Mouse (Mus musculus) left cerebral cortex, adult 9 months (tissue): ENCODE results near the gene Gm20662.

Experiments
- DNase-seq, 2 experiments: peaks; one replicate each; pipeline ENCODE4 v3.0.0; 2022; ENCODE audit warnings: low spot score in 2 of 2

The Gm20662 gene

GRCm38 (mm10) chr9:108053665-108054225 is 57.6 kb downstream of the Gm20662 start:
- no peak for DNase-seq

GRCm38 (mm10) chr9:108054331-108055040 is 58.3 kb downstream of the Gm20662 start:
- no peak for DNase-seq

- DNase-seq: no peak
Measured at GRCm38 (mm10) chr9:108055061-108055460, 58.9 kb downstream of the Gm20662 start.

DNA sequence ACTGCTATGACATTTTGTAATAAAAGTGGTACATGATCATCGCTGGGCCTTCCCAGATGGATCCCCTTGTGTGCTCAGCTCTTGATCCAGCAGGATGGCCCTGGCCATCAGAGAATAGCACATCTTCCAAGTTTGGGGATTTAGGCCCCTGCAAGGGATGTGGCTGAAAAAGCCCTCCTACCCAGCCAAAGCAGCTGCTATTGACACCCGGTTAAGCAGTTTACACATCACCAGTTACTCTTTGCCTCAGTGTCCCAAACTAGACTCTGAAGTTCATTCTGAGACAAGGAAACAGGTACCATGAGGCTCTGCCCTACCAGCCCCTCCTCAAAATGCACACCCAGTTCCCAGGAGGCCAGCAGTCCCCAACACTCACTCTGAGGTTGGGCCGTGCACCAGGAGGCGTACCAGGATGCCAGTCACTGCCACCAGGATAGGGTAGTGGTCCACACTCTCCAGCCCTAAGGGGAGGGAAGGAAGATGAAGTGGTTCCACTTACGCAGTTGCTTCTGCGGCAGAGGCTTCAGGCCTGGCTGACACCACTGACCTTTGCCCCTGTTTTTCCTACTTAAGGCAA is 59.6 kb downstream of the Gm20662 start:
- DNase-seq: no peak

- DNase-seq: no peak
Measured at GRCm38 (mm10) chr9:108056361-108057261, 60.5 kb downstream of the Gm20662 start.

DNA sequence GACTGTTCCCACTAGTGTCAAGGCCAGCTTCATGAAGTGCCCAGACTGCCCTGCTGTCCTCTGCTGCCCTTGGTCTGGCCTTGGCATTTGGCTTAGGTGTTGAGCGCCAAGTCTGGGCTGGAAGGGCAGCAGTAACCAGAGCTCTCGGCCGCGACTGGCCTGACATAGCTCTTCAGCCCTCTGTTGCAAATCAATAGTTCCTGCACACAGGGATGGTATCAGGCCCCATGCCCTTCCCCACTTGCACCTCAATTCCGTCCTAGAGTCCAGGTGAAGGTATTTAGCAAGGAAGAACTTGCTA is 61.1 kb downstream of the Gm20662 start:
- DNase-seq: no peak

DNA sequence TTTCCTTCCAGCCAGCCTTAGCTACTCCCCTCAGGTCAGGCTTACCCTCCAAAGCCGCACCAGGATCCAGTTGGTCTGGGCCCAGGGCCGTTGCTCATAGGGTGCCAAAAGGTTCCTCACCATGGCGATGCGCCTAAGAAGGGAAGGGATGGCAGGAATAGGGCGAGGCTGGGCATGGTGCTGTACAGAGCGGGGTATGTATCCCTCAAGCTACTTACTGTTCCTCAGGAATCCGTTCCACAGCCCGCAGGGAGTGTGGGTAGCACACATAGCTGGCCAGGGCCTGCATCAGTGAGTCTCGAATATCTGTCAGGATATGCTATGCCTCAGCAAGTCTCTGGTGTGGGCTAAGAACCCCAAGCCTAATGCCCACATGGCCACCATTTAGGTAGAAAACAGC is 62.1 kb downstream of the Gm20662 start:
- no peak for DNase-seq

GRCm38 (mm10) chr9:108062142-108062541 is 66.0 kb downstream of the Gm20662 start:
- no peak for DNase-seq

DNA sequence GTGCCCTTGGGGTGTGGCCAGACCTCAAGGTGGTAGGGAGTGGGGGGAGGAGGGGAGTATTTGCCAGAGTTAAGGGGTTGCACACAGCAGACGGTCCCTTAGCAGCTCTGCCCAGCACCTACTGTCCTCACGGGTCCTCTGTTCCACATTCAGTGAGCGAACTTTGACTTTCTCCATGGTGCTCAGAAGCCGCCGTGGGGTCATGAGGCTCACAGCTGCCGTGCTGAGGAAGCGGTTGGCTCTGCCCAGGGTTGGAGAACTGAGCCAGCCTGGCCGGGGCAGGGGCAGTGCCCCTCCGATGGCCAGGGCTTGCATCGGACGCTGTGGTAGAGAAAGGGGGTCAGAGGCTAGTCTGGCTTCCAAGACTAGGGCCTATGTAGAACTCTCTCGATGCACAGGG is 67.2 kb downstream of the Gm20662 start:
- no peak for DNase-seq

- DNase-seq: peak in 1 of 2 experiments; percentile 65
Measured at GRCm38 (mm10) chr9:108065491-108066011, 69.4 kb downstream of the Gm20662 start.

DNA sequence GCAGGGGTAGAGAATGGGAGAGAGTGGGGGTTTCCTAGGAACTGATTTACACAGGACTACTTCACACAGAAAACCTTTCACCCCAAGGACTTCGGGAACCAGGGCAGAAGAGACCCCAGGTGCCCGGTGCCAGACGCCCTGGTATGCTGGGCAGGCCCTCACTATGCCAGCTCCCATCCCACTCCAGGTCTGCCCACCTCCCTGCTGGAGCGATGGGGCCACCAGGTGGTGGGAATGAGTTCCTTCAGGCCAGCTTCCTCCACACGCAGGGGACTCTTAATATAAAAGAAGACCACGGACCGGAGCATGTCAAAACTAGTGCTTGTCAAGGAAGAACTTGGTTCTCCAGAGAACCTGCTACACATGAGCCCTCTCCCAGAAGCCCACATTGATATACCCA is 71.0 kb downstream of the Gm20662 start:
- no peak for DNase-seq

DNA sequence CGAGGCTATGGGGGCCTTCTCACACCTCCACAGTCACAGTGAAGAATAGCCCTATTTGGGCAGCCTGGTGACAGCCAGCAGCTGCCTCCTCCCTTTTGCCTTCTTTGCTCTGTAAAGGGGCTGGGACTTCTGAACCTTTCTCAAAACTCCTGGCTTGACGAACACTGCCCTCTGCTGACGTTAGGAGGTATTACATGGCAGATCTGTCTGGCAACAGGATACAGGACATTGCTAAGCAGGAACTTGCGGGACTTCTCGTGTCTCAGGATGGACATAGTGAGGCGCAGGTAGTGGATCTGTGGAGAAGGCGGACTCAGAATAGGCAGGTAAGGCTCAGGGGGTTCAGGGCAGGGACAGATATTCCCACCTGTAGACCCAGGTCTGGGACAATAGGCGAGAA is 71.8 kb downstream of the Gm20662 start:
- DNase-seq: peak in 1 of 2 experiments; percentile 86

DNA sequence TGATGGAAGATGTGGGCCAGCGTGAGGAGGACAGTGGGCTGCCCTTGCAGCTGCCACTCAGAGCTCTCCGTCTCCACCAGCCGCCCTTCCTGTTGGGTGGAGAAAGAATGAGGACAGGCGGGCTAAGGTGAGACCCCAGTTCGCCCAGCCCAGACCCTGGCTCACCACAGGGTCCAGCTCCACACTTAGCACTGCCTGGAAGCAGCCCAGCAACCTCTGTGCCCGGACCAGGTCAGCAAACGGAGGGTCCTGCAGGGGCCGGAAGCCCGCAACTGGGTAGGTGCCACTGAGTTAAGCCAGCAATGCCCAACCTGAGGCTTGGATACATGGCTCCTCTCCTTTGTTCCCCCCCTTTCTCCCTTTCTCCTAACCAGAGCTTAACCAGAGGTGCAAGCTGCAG is 72.9 kb downstream of the Gm20662 start:
- no peak for DNase-seq

DNA sequence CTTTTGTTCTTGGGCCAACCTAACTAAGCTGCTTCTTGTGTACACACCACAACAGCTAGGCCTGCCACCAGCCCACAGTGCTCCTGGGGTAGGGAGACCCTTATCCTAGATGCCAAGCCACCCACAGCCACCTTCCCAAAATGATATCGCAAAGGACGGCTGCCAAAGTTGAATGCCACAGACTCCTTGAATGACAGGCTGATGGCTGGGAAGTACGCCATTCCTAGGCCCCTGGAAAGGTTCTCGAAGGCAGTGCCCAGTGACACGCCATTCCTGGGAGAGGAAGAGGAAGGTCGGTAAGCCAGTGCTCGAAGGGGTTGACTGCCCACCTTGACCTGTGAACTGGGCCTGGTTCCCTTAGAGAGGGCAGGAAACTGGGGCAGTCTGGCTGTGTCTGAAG is 73.4 kb downstream of the Gm20662 start:
- no peak for DNase-seq

- DNase-seq: no peak
Measured at GRCm38 (mm10) chr9:108071801-108072200, 75.7 kb downstream of the Gm20662 start.

- DNase-seq: no peak
Measured at GRCm38 (mm10) chr9:108072481-108072924, 76.4 kb downstream of the Gm20662 start.

- DNase-seq: no peak
Measured at GRCm38 (mm10) chr9:108073141-108073930, 77.2 kb downstream of the Gm20662 start.

GRCm38 (mm10) chr9:108080168-108080567 is 84.0 kb downstream of the Gm20662 start, which contains the start of gene Mst1:
Gene Mst1 (plus strand): TSS chr9:108080436.
- DNase-seq: no peak

- DNase-seq: no peak
Measured at GRCm38 (mm10) chr9:108082549-108082948, 86.4 kb downstream of the Gm20662 start.

DNA sequence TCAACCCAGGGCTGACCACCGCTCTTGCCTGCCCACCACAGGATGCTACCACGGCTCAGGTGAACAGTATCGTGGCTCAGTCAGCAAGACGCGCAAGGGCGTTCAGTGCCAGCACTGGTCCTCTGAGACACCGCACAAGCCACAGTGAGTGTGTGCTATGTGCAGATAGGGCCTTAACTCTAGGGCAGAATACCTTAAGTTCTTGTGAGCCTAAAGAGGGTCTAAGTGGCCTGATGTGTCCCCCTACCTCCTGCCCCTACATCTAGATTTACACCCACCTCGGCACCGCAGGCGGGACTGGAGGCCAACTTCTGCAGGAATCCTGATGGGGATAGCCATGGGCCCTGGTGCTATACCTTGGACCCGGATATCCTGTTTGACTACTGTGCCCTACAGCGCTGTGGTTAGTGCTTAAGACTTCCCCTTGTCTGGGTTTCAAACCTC is 86.9 kb downstream of the Gm20662 start, which contains the start of gene Rnf123:
TSS of gene Rnf123 (minus strand) at position 359 of the 444 bp plus-strand sequence.
- no peak for DNase-seq

GRCm38 (mm10) chr9:108083561-108083960 is 87.4 kb downstream of the Gm20662 start:
- DNase-seq: no peak
